Mouse (Mus musculus): ENCODE measurements at regions not wholly inside any gene's neighbourhood (a gene's known extent, or its start where the extent isn't known, plus 50 kb on each side); places are given as distances from the start of the nearest gene placed in this dataset.

GRCm38 (mm10) chr12:25297960-25298359 lies 201.0 kb upstream of the Id2 start:
- DNase-seq (ENCODE audit: low spot score): no peak

- DNase-seq (ENCODE audit: low spot score): no peak
Measured at GRCm38 (mm10) chr12:25296648-25297047, 199.7 kb upstream of the Id2 start.

GRCm38 (mm10) chr12:25294179-25295025 lies 197.5 kb upstream of the Id2 start:
- no peak for DNase-seq (ENCODE audit: low spot score)

- DNase-seq (ENCODE audit: low spot score): no peak
Measured at GRCm38 (mm10) chr12:25293470-25294178, 196.7 kb upstream of the Id2 start.

GRCm38 (mm10) chr12:25289381-25289780 lies 192.4 kb upstream of the Id2 start:
- DNase-seq (ENCODE audit: low spot score): no peak

- DNase-seq (ENCODE audit: low spot score): no peak
Measured at GRCm38 (mm10) chr12:25283808-25284207, 186.9 kb upstream of the Id2 start.

GRCm38 (mm10) chr12:25281438-25281837 lies 184.5 kb upstream of the Id2 start:
- no peak for DNase-seq (ENCODE audit: low spot score)

GRCm38 (mm10) chr12:25273631-25274305 lies 176.8 kb upstream of the Id2 start:
- no peak for DNase-seq (ENCODE audit: low spot score)

- DNase-seq (ENCODE audit: low spot score): no peak
Measured at GRCm38 (mm10) chr12:25272752-25273125, 175.8 kb upstream of the Id2 start.

GRCm38 (mm10) chr12:25272114-25272751 lies 175.3 kb upstream of the Id2 start:
- DNase-seq (ENCODE audit: low spot score): no peak

GRCm38 (mm10) chr12:25269878-25270277 lies 172.9 kb upstream of the Id2 start:
- no peak for DNase-seq (ENCODE audit: low spot score)

GRCm38 (mm10) chr12:25268871-25269850 lies 172.2 kb upstream of the Id2 start:
- DNase-seq (ENCODE audit: low spot score): no peak

GRCm38 (mm10) chr12:25268323-25268722 lies 171.4 kb upstream of the Id2 start:
- no peak for DNase-seq (ENCODE audit: low spot score)

- no peak for DNase-seq (ENCODE audit: low spot score)
Measured at GRCm38 (mm10) chr12:25267572-25268115, 170.7 kb upstream of the Id2 start.

- DNase-seq (ENCODE audit: low spot score): no peak
Measured at GRCm38 (mm10) chr12:25266701-25267571, 170.0 kb upstream of the Id2 start.

- no peak for DNase-seq (ENCODE audit: low spot score)
Measured at GRCm38 (mm10) chr12:25265560-25266525, 168.9 kb upstream of the Id2 start.

GRCm38 (mm10) chr12:25265066-25265465 lies 168.1 kb upstream of the Id2 start:
- DNase-seq (ENCODE audit: low spot score): no peak

- DNase-seq (ENCODE audit: low spot score): no peak
Measured at GRCm38 (mm10) chr12:25264408-25264807, 167.5 kb upstream of the Id2 start.

- no peak for DNase-seq (ENCODE audit: low spot score)
Measured at GRCm38 (mm10) chr12:25262461-25262860, 165.5 kb upstream of the Id2 start.

Data from c-Kit-positive CD71-positive TER-119-positive erythroid progenitor cells, embryonic 14.5 days (primary cell).